Mouse (Mus musculus): ENCODE results near the gene Nynrin.

The Nynrin gene

DNA sequence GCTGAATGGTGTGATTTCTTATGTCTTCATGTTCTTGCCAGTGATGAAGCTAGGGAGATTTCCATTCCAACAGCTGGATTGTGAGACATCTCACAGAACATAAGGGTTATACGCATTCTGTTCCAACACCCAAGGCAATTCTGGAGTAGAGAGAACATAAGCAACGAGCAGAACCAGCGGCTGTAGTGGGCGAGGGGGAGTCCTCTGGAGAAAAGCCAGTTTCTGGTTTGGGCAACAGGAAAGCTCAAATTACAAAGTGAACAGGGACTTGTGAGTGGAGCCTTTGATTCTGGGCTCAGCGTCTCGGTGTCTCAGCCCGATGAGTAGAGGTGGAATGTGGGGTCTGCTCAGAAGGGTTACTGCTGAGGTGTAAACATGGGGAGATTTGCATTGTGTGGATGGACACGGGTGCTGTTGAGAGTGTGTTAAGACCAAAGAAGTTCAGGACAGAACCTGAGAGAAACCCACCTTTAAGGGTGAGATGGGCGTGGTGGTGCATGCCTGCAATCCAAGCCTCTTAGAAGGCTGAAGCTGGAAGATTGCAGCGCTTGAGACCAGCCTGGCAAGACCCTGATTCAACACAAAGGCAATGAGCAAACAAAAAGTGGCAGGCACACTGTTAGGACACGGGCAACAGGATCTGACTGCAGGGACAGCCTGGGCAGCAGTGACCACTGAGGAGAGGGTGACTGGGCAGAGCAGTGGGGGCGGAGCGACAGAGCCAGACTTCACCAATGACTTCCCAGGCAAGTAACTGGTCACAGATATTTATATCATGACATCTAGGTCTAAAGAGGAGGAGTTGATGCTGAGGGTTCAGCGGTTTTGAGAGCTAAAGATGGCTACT lies 23.9 kb downstream of the Nynrin start:
- DNase-seq (ENCODE audit: extremely low read depth, low read depth, low spot score) = no peak

GRCm38 (mm10) chr14:55878316-55878940 lies 24.6 kb downstream of the Nynrin start:
- no peak for DNase-seq (ENCODE audit: extremely low read depth, low read depth, low spot score)

DNA sequence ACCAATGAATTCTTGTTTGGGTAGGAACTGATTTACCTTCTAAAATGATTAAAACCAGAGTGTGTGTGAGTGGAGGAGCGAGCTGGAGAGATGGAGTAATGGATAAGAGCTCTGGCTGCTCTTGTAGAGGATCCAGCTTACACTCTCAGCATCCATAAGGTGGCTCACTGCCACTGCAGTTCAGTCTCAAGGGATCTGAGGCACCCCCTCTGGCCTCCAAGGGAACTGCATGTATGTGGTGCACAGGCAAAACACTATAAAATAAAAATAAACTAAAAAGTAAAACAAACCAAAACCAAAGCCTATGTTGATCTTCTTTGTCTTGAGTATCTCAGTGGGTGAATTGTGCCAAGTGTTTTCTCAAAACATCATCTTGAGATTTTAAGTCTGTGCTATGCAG lies 25.8 kb downstream of the Nynrin start:
- no peak for DNase-seq (ENCODE audit: extremely low read depth, low read depth, low spot score)

DNA sequence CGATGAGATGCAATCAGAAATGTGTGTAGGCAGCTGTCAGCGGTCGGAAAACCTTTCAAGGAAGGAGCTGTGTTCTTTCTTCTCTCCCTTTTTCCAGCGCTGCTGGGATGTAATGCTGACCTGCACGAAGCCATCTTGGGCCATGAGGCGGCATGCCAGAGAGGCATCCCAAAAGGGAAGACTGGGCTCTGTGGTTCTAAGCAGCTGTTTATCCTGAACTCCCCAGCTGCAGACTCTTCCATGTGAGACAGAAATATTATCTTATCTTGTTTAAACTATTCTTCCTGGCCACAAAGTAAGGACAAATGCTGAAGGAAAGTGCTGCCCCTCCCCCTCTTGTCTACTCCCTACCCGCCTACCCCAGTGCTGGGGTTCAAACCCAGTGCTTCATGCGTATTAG lies 27.2 kb downstream of the Nynrin start:
- DNase-seq (ENCODE audit: extremely low read depth, low read depth, low spot score) = no peak

- no peak for DNase-seq (ENCODE audit: extremely low read depth, low read depth, low spot score)
These were observed 28.4 kb downstream of the Nynrin start for GRCm38 (mm10) chr14:55882171-55882641.

GRCm38 (mm10) chr14:55883149-55883661 lies 29.4 kb downstream of the Nynrin start:
- DNase-seq (ENCODE audit: extremely low read depth, low read depth, low spot score) = no peak

GRCm38 (mm10) chr14:55883663-55884062 lies 29.9 kb downstream of the Nynrin start:
- DNase-seq (ENCODE audit: extremely low read depth, low read depth, low spot score) = no peak

DNA sequence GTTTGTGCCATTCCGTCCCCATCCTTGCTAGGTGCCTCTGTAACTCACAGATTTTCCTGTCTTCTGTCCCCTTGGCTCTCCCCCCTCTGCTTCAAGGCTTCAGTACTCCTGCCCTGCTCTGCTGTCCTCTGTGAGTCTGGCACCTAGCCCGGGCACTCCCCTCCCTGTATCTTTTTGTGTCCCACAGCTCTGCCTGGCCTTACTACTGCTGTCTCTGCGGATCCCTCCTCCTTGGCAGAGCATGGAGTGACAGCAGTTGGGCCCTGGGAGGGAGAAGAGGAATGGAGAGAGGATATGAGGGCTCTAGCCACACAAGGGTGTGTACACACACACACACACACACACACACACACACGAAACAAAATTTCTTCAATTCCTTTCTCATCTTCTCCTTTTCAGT lies 30.4 kb downstream of the Nynrin start, which contains the start of gene Cbln3:
TSS of gene Cbln3 (minus strand) at position 227 of the 400 bp plus-strand sequence.
- no peak for DNase-seq (ENCODE audit: extremely low read depth, low read depth, low spot score)

GRCm38 (mm10) chr14:55884713-55885113 lies 30.9 kb downstream of the Nynrin start, which contains the start of gene Khnyn:
Khnyn (plus strand) TSS chr14:55884947.
- DNase-seq (ENCODE audit: extremely low read depth, low read depth, low spot score) = no peak

GRCm38 (mm10) chr14:55885114-55885790 lies 31.4 kb downstream of the Nynrin start:
- DNase-seq (ENCODE audit: extremely low read depth, low read depth, low spot score) = no peak

DNA sequence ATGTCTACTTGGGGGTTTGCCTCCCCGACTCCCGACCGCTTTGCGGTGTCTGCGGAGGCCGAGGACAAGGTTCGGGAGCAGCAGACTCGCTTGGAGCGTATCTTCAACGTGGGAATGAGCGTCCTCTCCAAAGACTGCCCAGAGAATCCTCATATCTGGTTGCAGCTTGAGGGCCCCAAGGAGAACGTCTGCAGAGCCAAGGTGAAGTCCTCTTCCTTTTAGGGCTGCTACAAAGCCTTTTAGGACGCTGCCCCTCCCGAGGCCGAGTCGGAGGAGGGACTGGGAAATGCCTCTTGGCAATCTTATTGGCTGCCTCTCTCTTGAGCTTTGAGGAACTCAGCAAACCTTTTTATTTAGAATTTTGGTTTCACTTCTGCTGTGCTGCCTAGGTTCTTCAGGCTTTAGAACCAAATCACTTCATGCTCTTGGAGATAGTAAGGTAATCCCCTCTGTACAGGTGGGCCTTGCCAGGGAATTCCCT lies 32.0 kb downstream of the Nynrin start:
- DNase-seq (ENCODE audit: extremely low read depth, low read depth, low spot score) = no peak

DNA sequence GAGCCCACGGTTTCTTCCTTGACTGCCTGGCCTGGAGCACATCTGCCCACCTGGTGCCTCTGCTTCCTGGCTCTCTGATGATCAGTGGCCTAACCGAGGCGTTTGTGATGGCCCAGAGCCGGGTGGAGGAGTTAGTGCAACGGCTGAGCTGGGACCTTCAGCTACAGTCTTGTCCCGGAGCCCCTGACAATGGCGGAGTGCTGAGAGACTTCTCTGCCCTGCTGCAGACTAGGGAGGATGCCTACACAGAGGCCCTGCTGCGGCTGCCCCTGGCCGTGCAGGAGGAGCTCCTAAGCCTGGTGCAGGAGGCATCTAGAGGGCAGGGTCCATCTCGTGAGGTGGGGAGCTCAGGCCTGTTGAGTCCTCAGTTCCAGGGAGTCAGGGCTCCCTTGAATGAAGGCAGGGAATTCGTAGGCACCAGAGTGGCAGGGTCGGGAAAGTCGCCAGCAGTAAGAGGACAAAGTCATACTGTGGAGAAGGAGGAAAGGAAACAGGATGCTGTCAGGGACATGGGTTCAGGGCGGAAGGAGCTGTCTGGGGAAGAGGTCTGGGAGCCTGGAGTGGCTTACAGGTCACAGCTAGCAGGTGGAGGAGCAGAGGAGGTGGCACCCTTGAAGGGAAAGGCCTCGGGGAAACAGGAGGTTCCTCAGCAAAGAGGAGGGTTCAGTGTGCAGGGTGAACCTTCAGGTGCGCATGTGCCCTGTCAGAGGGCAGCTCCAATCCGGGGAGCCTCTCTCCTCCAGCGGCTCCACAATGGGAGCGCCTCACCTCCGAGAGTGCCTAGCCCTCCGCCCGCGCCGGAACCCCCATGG lies 33.0 kb downstream of the Nynrin start:
- no peak for DNase-seq (ENCODE audit: extremely low read depth, low read depth, low spot score)

DNA sequence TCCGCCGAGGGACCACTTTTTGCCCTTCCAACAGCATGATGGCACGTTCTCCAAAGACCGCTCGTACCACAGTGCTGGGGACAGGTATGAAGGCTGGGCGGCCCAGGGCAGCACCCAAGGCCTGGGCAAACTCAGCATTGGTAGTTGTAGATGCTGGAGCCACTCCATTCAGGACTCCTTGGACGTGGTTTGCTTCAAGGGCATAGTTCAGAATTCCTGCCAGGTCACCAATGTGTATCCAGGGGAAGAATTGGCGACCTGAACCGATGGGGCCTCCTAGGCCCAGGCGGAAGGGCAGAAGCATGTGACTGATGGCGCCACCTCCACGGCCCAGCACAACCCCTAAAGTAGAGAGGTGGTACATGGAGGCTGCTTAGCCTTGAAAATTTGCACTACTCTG lies 43.9 kb downstream of the Nynrin start:
- DNase-seq (ENCODE audit: extremely low read depth, low read depth, low spot score) = no peak

DNA sequence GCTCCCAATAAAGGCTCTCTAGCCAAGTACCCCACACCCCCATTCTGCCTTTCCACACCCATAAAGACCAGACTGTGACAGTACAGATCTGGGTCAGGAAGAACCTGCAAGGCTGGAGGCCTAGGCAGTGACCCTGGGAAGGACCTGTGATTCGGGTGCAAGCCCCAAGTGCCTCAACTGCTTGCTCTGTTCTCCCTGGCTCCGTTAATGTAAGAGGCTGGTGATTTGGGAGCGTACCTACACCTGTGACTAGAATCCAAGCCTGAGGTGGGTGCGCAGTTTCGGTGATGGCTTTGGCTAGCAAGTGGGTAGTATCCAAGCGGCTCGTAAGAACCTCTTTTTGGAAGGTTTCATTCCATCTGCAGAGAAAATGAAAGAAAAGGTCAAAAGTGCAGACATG lies 45.1 kb downstream of the Nynrin start:
- no peak for DNase-seq (ENCODE audit: extremely low read depth, low read depth, low spot score)

GRCm38 (mm10) chr14:55899701-55900413 lies 46.0 kb downstream of the Nynrin start, which contains the start of gene Sdr39u1:
Sdr39u1 (minus strand) TSS chr14:55900293.
- DNase-seq (ENCODE audit: extremely low read depth, low read depth, low spot score) = no peak

DNA sequence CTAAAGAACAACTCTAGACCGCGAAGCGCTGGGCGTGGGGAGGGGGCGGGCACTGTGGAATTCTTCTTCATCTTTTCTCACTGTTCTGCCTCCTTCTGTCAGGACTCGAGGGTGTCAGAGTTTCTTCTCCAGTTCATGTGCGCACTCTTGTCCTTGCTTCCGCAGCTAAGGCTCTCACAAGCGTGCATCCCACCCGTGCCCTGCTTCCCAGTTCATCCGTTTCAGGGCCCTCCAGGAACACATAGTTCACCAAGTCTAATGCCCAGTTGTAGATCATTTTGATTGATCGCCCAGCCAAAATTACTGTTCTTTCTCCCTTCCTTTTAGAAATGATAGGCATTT lies 46.6 kb downstream of the Nynrin start:
- no peak for DNase-seq (ENCODE audit: extremely low read depth, low read depth, low spot score)

DNA sequence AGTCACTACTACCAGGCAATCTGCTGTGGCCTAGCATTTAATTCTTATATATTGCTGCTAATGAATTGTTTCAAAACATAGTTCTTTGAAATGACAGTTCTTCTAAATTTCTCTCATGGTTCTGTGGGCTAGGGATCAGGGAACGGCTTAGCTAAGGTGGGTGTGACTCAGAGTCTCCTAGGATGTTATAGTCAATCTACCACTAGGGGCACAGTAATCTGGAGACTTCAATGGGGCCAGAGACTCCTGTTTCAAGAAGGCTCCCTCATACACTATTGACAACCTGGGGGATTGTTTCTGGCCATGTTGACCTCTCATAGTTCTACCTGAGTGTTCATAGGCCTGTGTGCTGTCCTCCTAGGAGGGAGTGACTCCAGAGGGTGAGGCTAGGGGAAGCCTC lies 51.7 kb downstream of the Nynrin start:
- no peak for DNase-seq (ENCODE audit: extremely low read depth, low read depth, low spot score)

GRCm38 (mm10) chr14:55913406-55913805 lies 59.6 kb downstream of the Nynrin start:
- DNase-seq (ENCODE audit: extremely low read depth, low read depth, low spot score) = no peak

DNA sequence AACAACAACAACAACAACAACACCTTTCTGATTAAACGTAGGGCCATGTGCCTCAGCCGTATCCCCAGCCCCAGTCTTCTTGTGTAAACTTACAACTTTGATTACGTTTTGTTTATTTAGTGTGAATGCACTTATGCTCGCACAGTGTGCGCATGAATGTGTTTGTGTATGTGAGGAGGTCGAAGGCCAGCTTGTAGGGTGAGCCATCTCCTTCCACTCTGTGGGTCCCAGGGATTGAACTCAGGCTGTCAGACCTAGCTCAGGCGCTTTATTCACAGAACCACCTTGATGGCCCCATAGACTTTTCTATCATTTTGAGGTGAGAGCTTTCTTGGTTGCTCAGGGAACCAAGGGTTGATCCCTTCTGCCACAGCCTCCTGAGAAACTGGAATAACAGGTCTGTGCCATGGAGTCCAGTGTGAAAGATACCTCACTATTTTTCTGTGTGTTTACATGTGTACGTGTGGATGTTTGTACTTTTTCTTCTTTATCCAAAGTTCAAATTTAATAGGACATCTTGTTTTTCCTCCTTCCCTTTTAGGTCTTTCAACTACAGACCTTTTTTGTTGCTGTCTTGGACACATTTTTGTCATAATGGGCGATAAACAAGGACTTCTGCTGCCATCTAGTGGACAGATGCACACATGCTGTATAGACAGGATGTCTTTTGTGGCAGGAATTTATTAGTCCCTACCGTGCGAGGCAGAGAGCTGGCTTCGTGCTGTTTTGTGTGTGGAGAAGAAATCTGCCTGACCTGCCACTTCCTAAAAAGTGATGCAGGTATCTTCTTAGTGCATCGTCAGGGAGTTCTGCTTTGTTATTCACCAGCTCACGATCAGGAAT lies 64.7 kb downstream of the Nynrin start:
- no peak for DNase-seq (ENCODE audit: extremely low read depth, low read depth, low spot score)

Data from fat pad, adult 2 months (tissue).